Comparison of ENCODE assay signal across 20 mouse cellular contexts in genomic region chr3:119638633-119639032, GRCm38 (mm10).
DNase-seq lines count a peak whose midpoint lies in the region; ATAC-seq and TF ChIP-seq lines count a peak whose summit lies in the region.
"Had no signal": no experiment of that assay in that cellular context is flagged by ENCODE, and none has a peak within 500 bp of the region (broad histone marks: within the 10 kb centered on the region; RNA-seq: fewer than 3 reads in every experiment).

No protein-coding gene starts in this region.

- TF ChIP-seq CTCF in kidney, postnatal 0 days (IDR thresholded peaks at IDR 0.05; ENCODE audit: low read depth): peak; percentile 49
- peak; percentile 20; the same call in 1 of the 2 replicates for TF ChIP-seq CTCF in testis, adult 2 months (IDR thresholded peaks at IDR 0.05; ENCODE audit: control insufficient read depth, insufficient read depth, insufficient replicate concordance, low read depth, low read length)

- no peak overlapping the region for H3K4me3 ChIP-seq in kidney, postnatal 0 days (replicated peaks; ENCODE audit: low read depth, low read length)
- H3K4me3 ChIP-seq in testis, adult 2 months (ENCODE audit: control insufficient read depth, low read depth, low read length): no peak overlapping the region
- H3K4me3 ChIP-seq: embryonic facial prominence, embryonic 13.5 days; hindbrain, embryonic 12.5 days; intestine, embryonic 15.5 days; midbrain, embryonic 12.5 days; stomach, embryonic 15.5 days had no signal

- no peaks in the 10 kb centered on the region for H3K27me3 ChIP-seq in kidney, postnatal 0 days (ENCODE audit: insufficient read depth, low read length)
- H3K27me3 ChIP-seq in testis, adult 2 months (ENCODE audit: control insufficient read depth, insufficient read depth, low read length): no peaks in the 10 kb centered on the region
- H3K27me3 ChIP-seq: embryonic facial prominence, embryonic 13.5 days; hindbrain, embryonic 12.5 days; intestine, embryonic 15.5 days; stomach, embryonic 15.5 days had no signal

- no peak for TF ChIP-seq POLR2A in testis, adult 2 months (IDR thresholded peaks at IDR 0.05; ENCODE audit: control insufficient read depth, low read depth, low read length)

- H3K27ac ChIP-seq in kidney, postnatal 0 days: no peak overlapping the region
- H3K27ac ChIP-seq in testis, adult 2 months (ENCODE audit: control insufficient read depth, insufficient read depth, low read depth, low read length): no peak overlapping the region
- H3K27ac ChIP-seq: embryonic facial prominence, embryonic 13.5 days; hindbrain, embryonic 12.5 days; intestine, embryonic 15.5 days; liver, embryonic 14.5 days; midbrain, embryonic 12.5 days; stomach, embryonic 15.5 days had no signal

- ATAC-seq in kidney, postnatal 0 days (replicated peaks; ENCODE audit: low FRiP score, low read depth): no peak
- ATAC-seq: forebrain, embryonic 16.5 days; intestine, embryonic 15.5 days had no signal

- no peak for DNase-seq in kidney, postnatal 0 days (ENCODE audit: low spot score)
- no peak for DNase-seq in kidney, adult 11 months
- DNase-seq in testis, postnatal 14 days (ENCODE audit: low spot score): no peak
- peak; percentile 5 for DNase-seq in ZHBTc4 (ENCODE audit: low read depth, low spot score)
- no peak for DNase-seq in right cerebral cortex, postnatal 10 days (ENCODE audit: low spot score in 2 of 2)
- DNase-seq in ovary, postnatal 36 days (ENCODE audit: low spot score): no peak
- DNase-seq: adrenal gland, adult 8-10 months; cerebellum, adult 9-11 months; gastrocnemius, postnatal 36 days; kidney, postnatal 14 days; lung, postnatal 10 days; right cerebral cortex, postnatal 14 days had no signal

- no peaks in the 10 kb centered on the region for H3K9me3 ChIP-seq in kidney, postnatal 0 days (replicated peaks; ENCODE audit: low read length)
- H3K9me3 ChIP-seq: embryonic facial prominence, embryonic 13.5 days; hindbrain, embryonic 12.5 days; intestine, embryonic 15.5 days; midbrain, embryonic 12.5 days; stomach, embryonic 15.5 days had no signal

- no peaks in the 10 kb centered on the region for H3K36me3 ChIP-seq in kidney, postnatal 0 days (ENCODE audit: insufficient read depth, low read length)
- H3K36me3 ChIP-seq in testis, adult 2 months (ENCODE audit: control insufficient read depth, insufficient read depth, low read length): no peaks in the 10 kb centered on the region
- H3K36me3 ChIP-seq: embryonic facial prominence, embryonic 13.5 days; hindbrain, embryonic 12.5 days; intestine, embryonic 15.5 days; midbrain, embryonic 12.5 days; stomach, embryonic 15.5 days had no signal

- WGBS in kidney, postnatal 0 days: 61% methylated on average over 3 of the region's 3 CpGs

- no peak overlapping the region for H3K9ac ChIP-seq in kidney, postnatal 0 days (ENCODE audit: low read depth, low read length)
- H3K9ac ChIP-seq: embryonic facial prominence, embryonic 13.5 days; hindbrain, embryonic 12.5 days; intestine, embryonic 15.5 days; liver, embryonic 14.5 days; midbrain, embryonic 12.5 days; stomach, embryonic 15.5 days had no signal

- no peaks in the 10 kb centered on the region for H3K4me1 ChIP-seq in kidney, postnatal 0 days (replicated peaks; ENCODE audit: insufficient read depth, low read length)
- no peaks in the 10 kb centered on the region for H3K4me1 ChIP-seq in testis, adult 2 months (ENCODE audit: control insufficient read depth, insufficient read depth, low read length)
- H3K4me1 ChIP-seq: embryonic facial prominence, embryonic 13.5 days; intestine, embryonic 15.5 days; stomach, embryonic 15.5 days had no signal

- no peak overlapping the region for H3K4me2 ChIP-seq in kidney, postnatal 0 days (ENCODE audit: low read length)
- H3K4me2 ChIP-seq: embryonic facial prominence, embryonic 13.5 days; hindbrain, embryonic 12.5 days; intestine, embryonic 15.5 days; midbrain, embryonic 12.5 days; stomach, embryonic 15.5 days had no signal
